Mouse (Mus musculus): ENCODE data around the gene Jph4. TPM values are rescaled to one million over a fixed set of nuclear protein-coding genes. Genes with fewer than 3 reads are reported as not detected.

Jph4 gene
- total and polyA plus RNA-seq, 3 experiments, result 0.11 TPM; not detected in 2

GRCm38 (mm10) chr14:55077481-55078365 lies 39.0 kb downstream of the Jph4 start:
- Histone ChIP-seq H3K9me3 (replicated peaks) (no peaks in the 10 kb centered on the region), H3K27me3 (ENCODE audit: insufficient read depth, low read length) (peaks cover 38% of the 10 kb centered on the region)

GRCm38 (mm10) chr14:55076956-55077355 lies 39.8 kb downstream of the Jph4 start:
- no peak for DNase-seq (ENCODE audit: low spot score)
- Histone ChIP-seq H3K9me3 (replicated peaks) (no peaks in the 10 kb centered on the region), H3K4me1 (ENCODE audit: insufficient read depth, low read depth, low read length) (peaks cover 33% of the 10 kb centered on the region), H3K36me3 (replicated peaks) (no peaks in the 10 kb centered on the region), H3K4me3 (ENCODE audit: low read depth, low read length) (no peak overlapping the region), H3K27me3 (ENCODE audit: insufficient read depth, low read length) (peaks cover 38% of the 10 kb centered on the region)
- no peak for ATAC-seq (ENCODE audit: extremely low read depth, insufficient number of reproducible peaks, low FRiP score, poor library complexity, severe bottlenecking)
- TF ChIP-seq TAL1 (conservative IDR thresholded peaks at IDR 0.05; ENCODE audit: low read depth, low read length) (no peak), POLR2AphosphoS5 (IDR thresholded peaks at IDR 0.05; ENCODE audit: insufficient replicate concordance, low read depth, low read length) (no peak), CTCF (IDR thresholded peaks at IDR 0.05; ENCODE audit: low read depth, low read length) (no peak), GATA1 (IDR thresholded peaks at IDR 0.05; ENCODE audit: borderline replicate concordance, low read length) (no peak), GATA2 (IDR thresholded peaks at IDR 0.05; ENCODE audit: borderline replicate concordance, low read depth, low read length) (no peak)

More at GRCm38 (mm10) chr14:55077481-55078365, 39.0 kb downstream of the Jph4 start:
- H3K36me3 ChIP-seq (replicated peaks), result no peaks in the 10 kb centered on the region
- ATAC-seq (ENCODE audit: extremely low read depth, insufficient number of reproducible peaks, low FRiP score, poor library complexity, severe bottlenecking) (no peak), DNase-seq (ENCODE audit: low spot score) (no peak)
- TF ChIP-seq GATA1 (IDR thresholded peaks at IDR 0.05; ENCODE audit: borderline replicate concordance, low read length) (no peak), TAL1 (conservative IDR thresholded peaks at IDR 0.05; ENCODE audit: low read depth, low read length) (no peak), CTCF (IDR thresholded peaks at IDR 0.05; ENCODE audit: low read depth, low read length) (no peak), GATA2 (IDR thresholded peaks at IDR 0.05; ENCODE audit: borderline replicate concordance, low read depth, low read length) (no peak), POLR2AphosphoS5 (IDR thresholded peaks at IDR 0.05; ENCODE audit: insufficient replicate concordance, low read depth, low read length) (no peak)
- peaks cover 27% of the 10 kb centered on the region for H3K4me1 ChIP-seq (ENCODE audit: insufficient read depth, low read depth, low read length)
- H3K4me3 ChIP-seq (ENCODE audit: low read depth, low read length), result no peak overlapping the region

- Histone ChIP-seq H3K4me3 (ENCODE audit: low read depth, low read length) (no peak overlapping the region), H3K36me3 (replicated peaks) (no peaks in the 10 kb centered on the region), H3K27me3 (ENCODE audit: insufficient read depth, low read length) (peaks cover 38% of the 10 kb centered on the region), H3K9me3 (replicated peaks) (no peaks in the 10 kb centered on the region), H3K4me1 (ENCODE audit: insufficient read depth, low read depth, low read length) (peaks cover 39% of the 10 kb centered on the region)
- no peak for DNase-seq (ENCODE audit: low spot score)
- no peak for TF ChIP-seq GATA2 (IDR thresholded peaks at IDR 0.05; ENCODE audit: borderline replicate concordance, low read depth, low read length)
- no peak for TF ChIP-seq POLR2AphosphoS5 (IDR thresholded peaks at IDR 0.05; ENCODE audit: insufficient replicate concordance, low read depth, low read length)
- no peak for TF ChIP-seq CTCF (IDR thresholded peaks at IDR 0.05; ENCODE audit: low read depth, low read length)
- no peak for TF ChIP-seq GATA1 (IDR thresholded peaks at IDR 0.05; ENCODE audit: borderline replicate concordance, low read length)
- no peak for TF ChIP-seq TAL1 (conservative IDR thresholded peaks at IDR 0.05; ENCODE audit: low read depth, low read length)
- ATAC-seq (ENCODE audit: extremely low read depth, insufficient number of reproducible peaks, low FRiP score, poor library complexity, severe bottlenecking), result no peak
These were observed 40.5 kb downstream of the Jph4 start for GRCm38 (mm10) chr14:55076224-55076623.

- DNase-seq (ENCODE audit: low spot score), result no peak
- peaks cover 44% of the 10 kb centered on the region for H3K27me3 ChIP-seq (ENCODE audit: insufficient read depth, low read length)
- no peak for TF ChIP-seq TAL1 (conservative IDR thresholded peaks at IDR 0.05; ENCODE audit: low read depth, low read length)
- TF ChIP-seq GATA1 (IDR thresholded peaks at IDR 0.05; ENCODE audit: borderline replicate concordance, low read length), result no peak
- TF ChIP-seq GATA2 (IDR thresholded peaks at IDR 0.05; ENCODE audit: borderline replicate concordance, low read depth, low read length), result no peak
- no peak for TF ChIP-seq POLR2AphosphoS5 (IDR thresholded peaks at IDR 0.05; ENCODE audit: insufficient replicate concordance, low read depth, low read length)
- TF ChIP-seq CTCF (IDR thresholded peaks at IDR 0.05; ENCODE audit: low read depth, low read length), result no peak
- H3K4me3 ChIP-seq (ENCODE audit: low read depth, low read length), result no peak overlapping the region
- no peaks in the 10 kb centered on the region for H3K36me3 ChIP-seq (replicated peaks)
- H3K9me3 ChIP-seq (replicated peaks), result no peaks in the 10 kb centered on the region
- no peak for ATAC-seq (ENCODE audit: extremely low read depth, insufficient number of reproducible peaks, low FRiP score, poor library complexity, severe bottlenecking)
- peaks cover 37% of the 10 kb centered on the region for H3K4me1 ChIP-seq (ENCODE audit: insufficient read depth, low read depth, low read length)
These were observed 42.3 kb downstream of the Jph4 start for GRCm38 (mm10) chr14:55074416-55074815.

GRCm38 (mm10) chr14:55071756-55072155 lies 45.0 kb downstream of the Jph4 start:
- H3K9me3 ChIP-seq (replicated peaks), result no peaks in the 10 kb centered on the region
- peaks cover 24% of the 10 kb centered on the region for H3K27me3 ChIP-seq (ENCODE audit: insufficient read depth, low read length)
- ATAC-seq (ENCODE audit: extremely low read depth, insufficient number of reproducible peaks, low FRiP score, poor library complexity, severe bottlenecking), result no peak

GRCm38 (mm10) chr14:55066042-55066441 lies 50.7 kb downstream of the Jph4 start:
- DNase-seq (ENCODE audit: low spot score) (no peak), ATAC-seq (ENCODE audit: extremely low read depth, insufficient number of reproducible peaks, low FRiP score, poor library complexity, severe bottlenecking) (no peak)
- Histone ChIP-seq H3K36me3 (replicated peaks) (no peaks in the 10 kb centered on the region), H3K9me3 (replicated peaks) (no peaks in the 10 kb centered on the region), H3K27me3 (ENCODE audit: insufficient read depth, low read length) (peaks cover 20% of the 10 kb centered on the region; the same call in 1 of the 2 replicates), H3K4me3 (ENCODE audit: low read depth, low read length) (no peak overlapping the region), H3K4me1 (ENCODE audit: insufficient read depth, low read depth, low read length) (peaks cover 29% of the 10 kb centered on the region)
- TF ChIP-seq GATA1 (IDR thresholded peaks at IDR 0.05; ENCODE audit: borderline replicate concordance, low read length) (no peak), POLR2AphosphoS5 (IDR thresholded peaks at IDR 0.05; ENCODE audit: insufficient replicate concordance, low read depth, low read length) (no peak), TAL1 (conservative IDR thresholded peaks at IDR 0.05; ENCODE audit: low read depth, low read length) (no peak), CTCF (IDR thresholded peaks at IDR 0.05; ENCODE audit: low read depth, low read length) (no peak), GATA2 (IDR thresholded peaks at IDR 0.05; ENCODE audit: borderline replicate concordance, low read depth, low read length) (no peak)

More at GRCm38 (mm10) chr14:55071756-55072155, 45.0 kb downstream of the Jph4 start:
- no peak overlapping the region; the same call in 1 of the 2 replicates for H3K4me3 ChIP-seq (ENCODE audit: low read depth, low read length)
- no peak for DNase-seq (ENCODE audit: low spot score)
- H3K4me1 ChIP-seq (ENCODE audit: insufficient read depth, low read depth, low read length), result peaks cover 12% of the 10 kb centered on the region
- TF ChIP-seq POLR2AphosphoS5 (IDR thresholded peaks at IDR 0.05; ENCODE audit: insufficient replicate concordance, low read depth, low read length) (no peak), TAL1 (conservative IDR thresholded peaks at IDR 0.05; ENCODE audit: low read depth, low read length) (no peak), GATA2 (IDR thresholded peaks at IDR 0.05; ENCODE audit: borderline replicate concordance, low read depth, low read length) (no peak), GATA1 (IDR thresholded peaks at IDR 0.05; ENCODE audit: borderline replicate concordance, low read length) (no peak), CTCF (IDR thresholded peaks at IDR 0.05; ENCODE audit: low read depth, low read length) (no peak)
- no peaks in the 10 kb centered on the region for H3K36me3 ChIP-seq (replicated peaks)

Measured in G1E (cell line).